Mouse (Mus musculus) CD8-positive naive resting alpha-beta T cell, adult 2 months (primary cell): ENCODE results near the gene Axin2.
"Not testable (repeated sequence)": the region's sequence is repeated elsewhere in the genome, so short reads cannot be mapped to it uniquely, and the experiment has no call there.

Source experiments
- DNase-seq, 2 experiments: peaks; one replicate each; pipeline ENCODE4 v3.0.0; 2022; ENCODE audit warnings: low read depth in 2 of 2, low spot score in 2 of 2

Gene Axin2

DNA sequence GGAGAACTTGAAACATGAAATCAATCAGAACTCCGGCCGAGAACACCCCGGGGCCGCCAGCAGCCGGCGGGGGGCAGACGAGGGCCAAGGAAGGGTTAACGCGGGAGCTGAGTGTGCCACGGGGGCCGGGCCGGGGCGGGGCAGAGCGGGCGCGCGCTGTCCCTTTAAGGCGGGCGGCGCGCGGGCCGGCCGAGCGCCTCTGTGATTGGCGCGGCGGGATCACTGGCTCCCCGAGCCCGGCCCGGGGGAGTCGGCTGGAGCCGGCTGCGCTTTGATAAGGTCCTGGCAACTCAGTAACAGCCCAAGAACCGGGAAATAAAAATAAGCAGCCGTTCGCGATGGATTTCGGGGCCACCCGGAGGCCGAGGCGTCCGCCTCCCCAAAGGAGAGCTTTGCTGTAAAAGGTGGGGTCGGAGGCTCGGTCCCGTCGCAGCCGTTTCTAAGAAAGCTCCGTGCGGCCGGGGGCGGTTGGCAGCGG lies at the start of gene Axin2:
TSS of gene Axin2 (plus strand) at position 192 of the 478 bp plus-strand sequence.
- peak; percentile 86 to 91 for DNase-seq

DNA sequence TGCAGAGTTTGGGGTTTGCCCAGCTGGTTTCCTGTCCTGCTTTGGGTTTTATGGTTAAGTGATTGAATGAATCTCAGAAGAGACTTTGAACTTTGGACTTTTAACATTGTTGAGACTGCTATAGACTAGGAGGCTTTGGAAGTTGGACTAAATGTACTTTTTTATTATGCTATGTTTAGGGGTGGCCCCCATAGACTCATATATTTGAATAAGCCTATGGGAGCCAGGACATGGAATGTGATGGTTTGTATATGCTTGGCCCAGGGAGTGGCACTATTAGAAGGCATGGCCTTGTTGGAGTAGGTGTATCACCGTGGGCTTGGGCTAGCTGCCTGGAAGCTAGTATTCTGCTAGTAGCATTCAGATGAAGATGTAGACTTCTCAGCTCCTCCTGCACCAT lies 48.9 kb upstream of the Axin2 start:
- not testable (repeated sequence) for DNase-seq

DNA sequence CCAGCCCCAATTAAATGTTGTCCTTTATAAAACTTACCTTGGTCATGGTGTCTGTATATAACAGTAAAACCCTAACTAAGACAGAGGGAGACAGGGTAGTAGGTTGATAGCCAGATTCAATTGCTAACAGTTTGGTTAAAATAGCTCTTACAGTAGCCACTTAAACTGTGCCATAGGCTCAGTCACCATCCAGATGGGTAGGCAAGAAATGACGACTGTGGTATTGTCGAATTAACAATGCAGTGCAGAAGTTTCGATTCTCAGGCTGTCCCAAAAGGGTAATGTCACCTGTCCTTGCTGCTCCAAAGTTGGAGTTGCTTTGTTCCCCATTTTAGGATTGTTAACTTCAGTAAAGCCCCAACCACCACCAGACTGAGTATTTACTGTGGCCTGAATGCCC lies 48.4 kb upstream of the Axin2 start:
- no peak for DNase-seq

DNA sequence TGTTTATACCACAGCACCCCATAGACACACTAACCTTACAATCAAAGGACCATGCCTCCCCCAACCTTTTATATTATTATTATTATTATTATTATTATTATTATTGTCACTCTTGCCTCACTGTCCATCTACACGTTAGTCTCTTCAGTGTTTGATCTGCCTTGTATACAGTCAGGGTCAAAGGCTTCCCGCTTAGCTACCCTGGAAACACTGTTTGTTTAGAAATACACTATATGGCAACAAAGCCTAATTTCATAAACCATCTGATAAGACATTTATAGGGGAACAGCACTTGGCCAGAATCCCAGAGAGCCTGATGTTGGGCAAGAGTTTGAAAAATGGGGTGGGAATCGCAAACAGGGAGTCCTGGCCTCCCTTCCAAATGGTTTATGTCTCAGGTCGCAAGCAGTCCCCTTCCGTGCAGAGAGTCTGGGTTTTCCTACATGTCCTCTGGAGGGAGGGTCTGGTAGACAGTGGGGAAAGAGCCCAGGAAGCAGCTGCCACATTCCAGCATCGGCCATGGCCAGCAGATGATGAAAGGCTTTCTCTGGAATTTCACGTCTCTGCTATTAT lies 43.4 kb upstream of the Axin2 start:
- no peak for DNase-seq

DNA sequence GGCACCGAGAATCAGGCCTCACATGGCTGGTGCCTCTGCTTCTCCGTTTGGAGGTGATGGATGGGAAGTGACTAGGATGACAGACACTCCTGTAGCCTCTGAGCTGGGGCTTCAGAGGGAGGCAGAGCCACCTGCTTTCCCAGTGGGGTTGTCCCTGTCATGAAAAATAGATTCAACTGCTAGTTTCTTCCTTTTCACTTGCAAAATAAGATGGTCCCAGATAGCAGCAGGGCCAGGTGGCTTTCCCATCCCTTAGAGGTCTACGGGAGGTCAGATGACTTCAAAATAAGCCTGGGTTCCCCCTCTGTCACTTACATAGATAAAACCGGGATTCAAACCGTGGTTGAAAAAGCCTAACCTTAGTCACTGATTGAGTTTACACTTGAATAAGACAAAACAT lies 42.6 kb upstream of the Axin2 start:
- no peak for DNase-seq

DNA sequence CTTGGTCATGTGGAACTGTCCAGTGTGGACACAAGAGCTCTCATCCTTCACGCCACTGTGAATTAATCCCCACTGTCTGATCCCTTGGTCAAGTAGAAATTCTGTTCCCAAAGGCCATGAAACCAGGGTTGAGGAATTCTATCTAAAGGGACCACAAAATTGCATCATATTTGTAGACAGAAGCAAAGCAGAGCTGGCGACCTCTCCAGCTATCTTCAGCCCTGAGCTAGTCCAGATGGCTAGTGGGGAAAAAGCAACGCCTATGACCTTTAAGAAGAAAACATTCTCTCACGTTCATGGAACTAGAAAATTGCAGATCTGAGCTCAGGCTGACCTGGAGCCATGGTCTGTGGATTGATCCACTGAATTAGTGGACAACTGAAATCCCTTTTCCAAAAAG lies 39.6 kb upstream of the Axin2 start:
- DNase-seq, result no peak

DNA sequence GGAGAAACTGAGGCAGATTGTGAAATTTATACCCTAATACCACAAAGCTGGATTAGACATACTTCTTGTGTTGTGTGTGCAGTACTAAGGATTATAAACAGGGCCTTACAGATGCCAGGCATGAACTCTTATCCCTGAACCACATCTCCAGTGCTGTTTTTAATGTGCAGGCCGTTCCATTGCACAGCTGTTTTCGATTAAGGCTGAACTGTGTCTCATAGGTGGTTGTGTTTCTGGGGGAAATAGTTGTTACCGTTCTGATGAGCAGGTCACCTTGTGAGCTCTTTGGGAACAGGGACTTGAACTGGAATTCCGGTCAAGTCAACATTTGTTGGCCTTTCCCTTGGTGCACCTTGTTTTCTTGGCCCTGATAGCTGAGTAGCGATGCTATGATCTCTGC lies 38.5 kb upstream of the Axin2 start:
- no peak for DNase-seq

DNA sequence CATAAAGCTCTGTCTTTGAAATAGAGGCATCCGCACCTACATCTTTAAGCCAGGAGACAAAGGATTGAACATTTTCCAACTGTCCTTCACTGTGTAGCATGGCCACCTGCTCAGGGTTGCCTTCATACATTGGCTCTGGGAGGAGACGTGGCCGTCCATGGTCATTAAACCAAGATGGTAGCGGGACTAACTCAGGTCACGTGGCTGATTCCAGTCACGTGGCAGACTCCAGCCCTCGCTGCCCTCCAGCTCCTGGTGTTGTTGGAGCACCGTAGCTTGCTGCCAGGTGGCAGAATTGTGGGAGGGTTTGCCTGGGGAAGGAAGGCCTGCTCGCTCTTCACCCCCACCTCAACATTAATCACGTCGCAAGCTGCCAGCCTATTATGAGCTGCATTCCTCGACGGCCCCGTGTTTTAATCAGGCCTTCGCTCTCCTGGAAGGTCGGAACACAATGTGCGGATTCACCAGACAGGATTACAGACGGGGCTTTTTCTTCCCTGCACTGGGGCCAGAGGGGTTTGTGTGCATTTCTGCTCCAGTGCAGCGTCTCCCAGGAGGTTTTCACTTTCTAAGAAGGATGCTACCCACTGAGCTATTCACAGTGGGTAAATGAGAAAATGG lies 34.8 kb upstream of the Axin2 start:
- DNase-seq, result no peak

DNA sequence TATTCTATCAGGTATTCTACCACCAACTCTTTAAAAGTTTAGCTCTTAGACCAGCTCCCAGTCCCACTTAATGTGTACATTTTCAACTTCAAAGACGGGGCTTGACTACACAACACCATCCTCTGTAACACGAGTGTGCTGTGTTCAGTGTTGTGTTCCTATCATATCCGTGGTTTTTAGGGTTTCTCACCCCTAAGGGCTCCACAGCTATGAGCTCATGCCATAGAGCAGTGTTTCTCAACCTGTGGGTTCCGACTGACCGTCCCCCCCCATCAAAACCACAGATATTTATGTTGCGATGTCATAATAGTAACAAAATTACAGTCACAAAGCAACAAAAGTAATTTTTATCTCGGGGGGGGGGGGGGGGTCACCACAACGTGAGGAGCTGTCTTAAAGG lies 34.1 kb upstream of the Axin2 start:
- DNase-seq, result no peak

DNA sequence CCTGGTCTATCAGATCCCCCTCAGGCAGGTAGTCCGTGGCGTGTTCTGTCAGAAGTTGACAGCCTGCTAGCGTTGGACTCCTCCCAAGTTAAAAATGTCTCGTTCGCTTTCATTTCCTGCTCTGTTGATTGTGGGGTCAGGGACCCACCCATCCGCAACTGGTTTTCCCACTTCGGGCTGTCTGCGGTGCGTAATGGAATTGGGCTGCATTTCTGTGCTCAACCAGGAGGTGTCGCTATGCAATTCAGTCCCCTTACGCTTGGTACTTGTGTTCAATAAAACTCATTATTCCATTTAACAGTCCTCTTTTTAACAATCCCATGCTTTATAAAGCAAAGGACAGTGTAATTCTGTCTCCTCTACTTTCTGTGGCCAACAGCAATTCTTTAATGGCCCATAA lies 31.0 kb upstream of the Axin2 start:
- DNase-seq, result peak; percentile 43 to 52

DNA sequence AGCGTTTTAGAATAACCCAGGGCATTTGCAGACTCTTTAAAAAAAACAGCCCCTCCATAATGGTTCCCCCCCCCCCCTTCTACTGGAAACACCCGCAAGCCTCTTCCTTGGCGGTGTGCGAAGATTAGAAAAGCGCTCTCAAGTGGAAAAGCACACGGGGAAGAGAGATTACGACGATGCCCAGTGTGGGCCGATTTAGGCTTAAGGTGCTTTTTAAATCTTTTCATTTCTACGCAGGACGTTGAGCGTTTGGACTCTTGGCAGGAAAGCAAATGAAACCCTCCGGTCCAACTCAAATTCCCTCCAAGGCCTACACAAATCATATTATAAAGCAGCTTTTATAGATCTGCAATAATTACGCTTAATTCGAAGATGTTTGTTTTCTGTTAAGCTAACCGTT lies 29.6 kb upstream of the Axin2 start:
- DNase-seq, result no peak

DNA sequence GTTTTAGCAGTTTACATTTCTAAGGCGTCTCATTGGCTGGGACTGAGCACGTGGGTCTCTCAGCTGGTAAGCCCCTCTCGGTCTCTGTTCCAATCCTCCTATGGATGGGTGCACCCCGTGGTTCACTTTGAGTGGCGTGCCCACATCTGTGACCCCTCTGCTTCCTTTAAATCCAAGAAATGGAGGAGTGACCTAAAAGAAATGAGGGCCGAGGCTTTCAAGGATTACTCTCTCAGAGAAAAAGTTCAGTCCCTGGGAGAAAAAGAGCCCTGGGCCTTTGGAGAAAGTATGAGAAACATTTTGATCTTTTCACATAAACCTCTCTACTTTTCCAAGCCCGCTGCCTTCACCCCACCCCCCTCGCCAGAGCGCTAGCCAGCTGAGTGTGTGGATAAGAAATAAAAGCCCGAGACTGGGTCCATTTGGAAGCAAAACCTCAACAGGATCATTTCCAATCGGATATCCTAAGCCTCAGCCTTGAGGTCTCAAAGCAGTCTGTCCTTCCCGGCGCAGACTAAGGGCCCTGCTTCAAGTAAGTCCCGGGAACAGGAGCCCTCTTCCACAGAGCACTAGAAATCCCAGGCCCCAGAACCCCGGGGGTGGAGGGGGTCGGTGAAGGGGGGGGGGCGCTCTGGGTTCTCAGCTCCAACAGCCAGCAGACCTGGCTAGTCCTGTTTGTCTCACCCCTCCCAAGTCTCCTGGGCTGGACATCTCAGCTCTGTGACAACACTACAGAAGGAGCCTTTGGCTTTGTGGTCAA lies 28.9 kb upstream of the Axin2 start:
- no peak for DNase-seq

DNA sequence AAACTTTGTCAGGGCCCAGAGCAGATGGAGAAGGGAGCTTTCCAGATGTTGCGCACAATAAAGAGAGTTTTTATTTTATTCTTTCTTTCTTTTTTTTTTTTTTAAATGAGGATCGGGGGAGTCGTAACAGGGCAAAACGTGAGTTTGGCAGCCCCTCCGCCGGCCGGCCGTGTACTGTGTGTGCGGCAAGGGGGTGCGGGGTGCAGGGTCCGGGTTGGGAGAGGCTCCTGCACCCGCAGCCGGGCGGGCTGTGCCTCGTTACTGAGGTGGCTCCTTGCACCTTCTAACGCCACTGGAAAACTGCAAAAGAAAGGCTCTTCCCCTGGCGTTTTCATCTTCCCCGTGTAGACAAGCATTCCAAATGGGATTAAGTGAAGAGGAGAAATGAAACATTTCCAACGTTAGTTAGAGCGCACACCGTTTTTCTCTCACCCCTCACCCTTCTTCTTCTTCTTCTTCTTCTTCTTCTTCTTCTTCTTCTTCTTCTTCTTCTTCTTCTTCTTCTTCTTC lies 28.2 kb upstream of the Axin2 start:
- DNase-seq, result no peak

DNA sequence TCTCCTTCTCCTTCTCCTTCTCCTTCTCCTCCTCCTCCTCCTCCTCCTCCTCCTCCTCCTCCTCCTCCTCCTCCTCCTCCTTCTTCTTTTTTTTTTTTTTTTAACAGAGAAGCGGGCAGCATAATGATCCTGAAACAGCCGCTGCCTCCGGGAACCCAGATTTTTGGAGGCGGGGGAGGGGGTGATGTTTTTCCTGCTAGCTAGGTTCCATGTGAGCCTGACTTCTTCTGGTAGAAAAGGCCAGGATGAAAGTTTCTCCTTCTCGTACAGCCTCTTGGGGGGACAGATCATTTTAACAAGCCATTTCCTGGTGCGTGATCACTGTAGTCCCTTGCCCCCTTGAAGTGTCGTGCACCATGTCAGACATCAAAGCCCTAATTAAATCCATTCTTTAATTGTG lies 27.7 kb upstream of the Axin2 start:
- DNase-seq, result no peak

DNA sequence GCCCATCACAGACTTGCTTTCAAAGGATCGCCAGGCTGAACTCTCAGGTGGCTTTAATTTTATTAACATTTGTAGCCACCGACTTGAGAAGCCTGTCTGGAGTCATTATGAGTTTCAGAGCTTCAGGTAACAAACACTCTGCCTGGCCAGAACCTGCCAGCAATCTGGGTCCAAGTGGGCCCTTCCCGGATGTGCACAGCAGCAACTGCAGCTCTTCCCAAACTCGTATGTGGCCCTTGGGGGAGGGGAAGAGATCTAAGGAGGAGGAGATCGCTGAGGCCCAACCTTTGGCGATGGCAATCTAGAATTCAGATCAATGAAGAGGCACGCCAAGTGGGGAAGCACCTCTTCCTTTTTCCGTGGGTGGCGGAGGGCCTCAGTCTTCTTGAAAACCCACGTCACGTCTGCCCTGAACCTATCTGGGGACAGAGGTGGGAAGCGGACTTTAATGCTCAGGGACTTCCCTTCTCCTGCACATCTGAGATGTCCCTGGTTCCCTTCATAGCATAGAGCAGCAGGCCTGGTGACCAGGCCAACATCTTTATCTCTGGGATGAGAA lies 26.8 kb upstream of the Axin2 start:
- no peak for DNase-seq

DNA sequence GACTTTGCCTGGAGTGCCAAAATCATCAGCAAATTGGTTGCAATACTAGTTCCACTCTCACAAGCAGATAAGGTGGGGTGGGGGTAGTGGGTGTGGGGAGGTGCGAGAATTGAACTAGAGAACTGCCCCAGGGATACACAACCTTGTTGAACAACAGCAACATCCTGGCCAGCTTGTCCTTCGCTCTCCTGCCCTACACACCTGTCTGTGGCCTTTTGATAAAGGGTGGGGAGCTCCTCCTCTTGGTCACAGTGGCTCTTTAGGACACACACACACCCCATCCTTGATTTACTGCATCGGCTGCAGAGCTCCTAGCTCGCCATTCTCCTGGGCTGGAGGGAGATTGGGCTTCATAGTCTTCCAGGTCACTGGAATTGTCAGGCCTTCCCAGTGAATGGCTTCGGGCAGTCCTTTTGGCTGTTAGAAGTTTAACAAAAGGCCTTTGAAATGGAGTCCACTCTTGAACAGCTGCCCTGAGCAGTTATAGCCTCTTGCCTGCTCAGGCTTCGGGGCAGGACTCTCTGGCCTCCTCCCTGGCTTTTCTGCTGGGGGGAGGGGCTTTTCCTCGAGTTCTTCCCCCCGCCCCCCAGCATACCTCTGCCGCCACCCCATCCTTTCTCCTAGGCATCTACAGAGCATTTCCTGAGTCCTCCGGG lies 26.2 kb upstream of the Axin2 start:
- DNase-seq, result no peak

DNA sequence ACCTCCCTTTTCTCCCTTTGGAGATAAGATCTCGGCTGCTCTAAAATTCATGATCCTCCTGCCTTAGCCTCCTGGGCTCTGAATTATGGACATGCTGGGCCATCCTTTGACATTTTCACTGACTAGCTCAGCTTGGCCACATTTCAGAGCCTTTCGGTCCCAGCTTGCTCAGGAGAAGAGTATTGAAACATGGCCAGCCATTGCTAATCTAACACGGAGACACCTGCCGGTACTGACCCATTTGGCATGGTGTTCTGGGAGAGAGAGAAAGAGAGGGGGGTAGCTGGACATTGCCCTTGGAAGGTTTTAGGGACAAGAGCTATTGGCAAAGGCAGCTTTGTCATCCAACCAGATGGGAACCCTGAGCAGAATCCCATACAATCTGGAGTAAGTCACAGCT lies 23.1 kb upstream of the Axin2 start:
- DNase-seq, result no peak

DNA sequence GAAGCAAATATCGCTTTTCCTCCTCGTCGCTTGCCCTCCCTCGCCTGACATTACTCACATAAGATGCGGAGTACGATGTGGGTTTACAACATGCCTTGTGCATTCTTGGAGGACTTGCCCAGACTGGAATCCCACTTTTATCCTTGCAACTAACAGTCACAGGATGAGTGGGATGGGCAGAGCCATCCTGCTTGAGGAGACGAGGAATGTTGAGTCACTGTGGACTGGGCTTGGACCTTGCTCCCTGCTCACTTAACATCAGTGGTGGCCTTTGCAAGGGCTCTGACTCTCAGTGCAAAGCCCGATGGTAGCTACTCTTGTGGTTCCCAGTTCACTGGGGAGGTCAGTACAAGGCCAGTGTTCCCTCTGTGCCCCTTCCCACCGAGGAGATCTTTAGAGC lies 22.1 kb upstream of the Axin2 start:
- no peak for DNase-seq

DNA sequence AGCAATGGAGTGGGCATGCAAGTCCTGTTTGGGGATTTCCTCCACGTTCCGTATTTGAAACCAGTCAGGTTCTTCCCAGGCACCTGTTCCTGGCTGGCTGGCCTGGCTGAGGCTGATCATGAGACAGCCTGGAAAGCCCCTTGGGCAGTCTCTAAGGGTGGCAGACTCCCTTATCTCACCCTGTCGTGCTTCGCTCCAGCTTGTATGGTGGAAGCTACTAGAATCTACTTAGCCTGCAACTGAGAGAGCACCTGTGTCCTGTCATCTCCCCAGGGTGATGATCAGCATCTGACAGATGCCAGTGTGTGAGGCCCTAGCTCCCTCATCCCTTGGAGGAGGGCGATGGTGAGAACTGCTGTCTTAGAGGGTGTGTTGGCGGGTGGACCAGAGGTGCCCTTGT lies 21.7 kb upstream of the Axin2 start:
- no peak for DNase-seq

DNA sequence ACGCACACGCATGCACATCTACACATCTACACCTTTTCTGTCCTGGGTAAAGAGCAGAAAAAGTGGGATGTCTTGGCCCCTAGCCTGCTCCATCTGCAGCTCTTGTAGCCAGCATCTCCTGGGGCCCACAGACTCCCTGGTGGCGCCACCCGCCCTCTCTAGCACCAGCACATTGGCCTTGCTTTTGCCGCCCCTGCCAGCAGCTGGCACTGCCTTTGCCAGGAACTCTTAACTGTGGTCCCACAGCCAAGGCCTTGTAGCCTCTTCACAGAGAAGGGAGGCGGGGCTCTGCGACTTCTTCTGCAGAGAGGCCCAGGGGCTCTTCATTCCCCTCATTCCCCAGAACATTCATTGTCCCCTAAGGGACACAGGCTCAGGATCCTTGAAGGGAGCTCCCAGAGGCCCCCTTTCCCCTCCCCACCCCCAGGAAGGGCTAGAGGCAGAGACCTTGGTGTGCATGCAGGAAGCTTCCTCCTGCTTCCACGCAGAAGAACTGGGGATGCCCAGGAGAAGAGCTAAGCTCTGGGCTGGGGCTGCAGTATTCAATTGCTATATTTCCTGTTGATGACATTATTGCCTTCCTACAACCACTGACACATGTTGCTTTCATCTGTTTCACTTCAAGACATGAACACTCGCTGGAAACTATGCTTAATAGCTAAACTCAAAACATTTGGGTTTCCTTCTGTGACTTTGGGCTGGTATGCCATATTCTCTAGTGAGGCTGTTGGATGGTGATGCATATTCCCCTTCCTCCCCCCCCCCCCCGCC lies 19.2 kb upstream of the Axin2 start:
- no peak for DNase-seq

DNA sequence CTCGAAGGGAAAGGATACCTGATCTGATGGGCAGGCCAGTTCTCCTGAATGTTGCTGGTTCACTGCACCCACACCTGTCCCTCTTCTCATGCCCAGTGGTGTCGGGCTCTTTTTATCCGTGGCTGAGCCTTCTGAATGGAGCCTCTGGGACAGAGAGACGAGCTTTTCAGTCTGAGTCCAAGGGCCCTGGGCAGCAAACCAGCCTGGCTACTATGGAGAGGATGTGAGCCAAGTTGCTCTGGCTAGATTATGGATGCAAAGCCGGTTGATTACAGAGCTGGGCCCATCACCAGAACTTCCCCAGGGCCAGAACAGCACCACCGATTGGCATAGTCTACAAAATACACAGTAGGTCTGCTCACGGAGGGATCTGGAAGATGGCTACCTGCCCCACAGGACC lies 18.5 kb upstream of the Axin2 start:
- DNase-seq, result no peak
